Mouse (Mus musculus) limb, embryonic 11.5 days (tissue): ENCODE measurements at regions not wholly inside any gene's neighbourhood (a gene's known extent, or its start where the extent isn't known, plus 50 kb on each side); places are given as distances from the start of the nearest gene placed in this dataset.

Experiments used
- ATAC-seq: fragments of 200-750 bp; cut with Nextera tagmentation; 2 replicates; pipeline ENCODE4 v1.8.0; 2017; ENCODE audit warnings: low read depth; ENCODE audit not compliant: insufficient number of reproducible peaks, low FRiP score, low TSS enrichment
- DNase-seq: peaks from one replicate; pipeline ENCODE4 v3.0.0-alpha.2; 2015; ENCODE audit warnings: low spot score
- H3K27ac ChIP-seq: fragments of 300-500 bp; sonication (generic); replicated peaks from 2 replicates; pipeline ENCODE4 v1.5.1; 2014; ENCODE audit warnings: low read depth, mild to moderate bottlenecking, low read length
- H3K27me3 ChIP-seq: fragments of 300-500 bp; sonication (generic); 2 replicates; pipeline ENCODE4 v1.6.1; 2014; ENCODE audit warnings: mild to moderate bottlenecking, low read length, mixed read lengths; ENCODE audit not compliant: control insufficient read depth, insufficient read depth
- H3K36me3 ChIP-seq: fragments of 300-500 bp; sonication (generic); 2 replicates; pipeline ENCODE4 v1.6.1; 2014; ENCODE audit warnings: mild to moderate bottlenecking, low read length, moderate library complexity, mixed read lengths; ENCODE audit not compliant: control insufficient read depth, insufficient read depth
- H3K4me1 ChIP-seq: fragments of 300-500 bp; sonication (generic); 2 replicates; pipeline ENCODE4 v1.6.1; 2014; ENCODE audit warnings: low read length, mixed read lengths; ENCODE audit not compliant: control insufficient read depth, insufficient read depth
- H3K4me2 ChIP-seq: fragments of 300-500 bp; sonication (generic); 2 replicates; pipeline ENCODE4 v1.6.1; 2014; ENCODE audit warnings: low read depth, mild to moderate bottlenecking, moderate library complexity; ENCODE audit not compliant: severe bottlenecking
- H3K4me3 ChIP-seq: fragments of 300-500 bp; sonication (generic); 2 replicates; pipeline ENCODE4 v1.5.1; 2014; ENCODE audit warnings: low read depth, low read length
- H3K9ac ChIP-seq: fragments of 300-500 bp; sonication (generic); 2 replicates; pipeline ENCODE4 v1.6.1; 2014; ENCODE audit warnings: mild to moderate bottlenecking, low read length
- H3K9me3 ChIP-seq: fragments of 300-500 bp; sonication (generic); 2 replicates; pipeline ENCODE4 v1.6.1; 2016; ENCODE audit warnings: low read length; ENCODE audit not compliant: control insufficient read depth
- WGBS: fragments of 180-500 bp; shearing (Covaris S2); extraction: QIAGEN DNeasy Blood & Tissue Kit; methylation state at CpG from one replicate; pipeline ENCODE4 v1.1.7; 2014; 5-methylcytosine and 5-hydroxymethylcytosine counted together

DNA sequence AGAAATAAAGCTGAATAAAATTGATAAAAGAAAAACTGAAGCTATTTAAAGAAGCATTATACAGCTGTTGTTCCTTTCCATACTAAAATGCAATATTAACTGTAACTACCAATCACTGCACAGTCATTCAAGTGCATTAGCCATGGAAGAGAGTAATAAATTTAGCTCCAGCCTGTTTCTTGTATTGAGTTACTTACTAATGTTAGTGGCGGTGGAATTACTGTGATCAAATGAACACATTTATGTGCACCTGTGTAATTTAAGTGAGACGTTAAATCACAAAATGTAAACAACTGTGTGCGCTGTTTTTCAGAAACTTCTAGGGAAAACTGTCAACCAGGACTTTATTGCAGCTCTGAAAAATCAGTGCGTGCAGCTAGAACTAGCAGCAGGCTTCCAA lies 222.4 kb downstream of the Tusc1 start:
- H3K4me3 ChIP-seq: no peak overlapping the region
- no peak overlapping the region for H3K4me2 ChIP-seq
- no peak overlapping the region for H3K9ac ChIP-seq
- H3K4me1 ChIP-seq: no peaks in the 10 kb centered on the region
- no peaks in the 10 kb centered on the region for H3K36me3 ChIP-seq
- H3K27ac ChIP-seq: no peak overlapping the region
- H3K27me3 ChIP-seq: no peaks in the 10 kb centered on the region
- DNase-seq (no peak), ATAC-seq (0 out of 2 replicates have a peak, but pooled peaks have one; percentile 35)
- WGBS: 58% methylated on average over 4 of the region's 4 CpGs
- H3K9me3 ChIP-seq: no peaks in the 10 kb centered on the region

DNA sequence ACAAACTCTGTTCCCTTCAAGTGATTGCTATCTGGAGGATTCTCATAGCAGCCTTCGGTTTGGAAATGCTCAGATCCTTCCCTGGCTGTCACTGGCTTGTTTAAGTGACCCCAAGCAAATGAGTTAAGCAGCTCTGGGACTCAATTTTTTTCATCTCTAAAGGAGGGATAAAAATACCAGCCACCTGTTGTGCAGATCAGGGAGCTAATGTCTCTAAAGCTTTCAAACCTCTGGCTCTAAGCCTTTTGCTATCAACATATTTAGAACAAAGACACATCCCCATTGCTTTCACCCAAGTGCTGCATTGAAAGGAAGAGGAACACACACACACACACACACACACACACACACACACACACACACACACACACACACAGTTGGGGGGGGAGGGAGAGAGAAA lies 241.2 kb downstream of the Tusc1 start:
- Histone ChIP-seq H3K9me3 (no peaks in the 10 kb centered on the region), H3K27me3 (no peaks in the 10 kb centered on the region), H3K4me1 (no peaks in the 10 kb centered on the region), H3K9ac (no peak overlapping the region), H3K4me2 (no peak overlapping the region), H3K4me3 (no peak overlapping the region), H3K36me3 (no peaks in the 10 kb centered on the region), H3K27ac (no peak overlapping the region)
- 68% methylated on average over 1 of the region's 1 CpGs for WGBS
- no peak for DNase-seq
- no peak for ATAC-seq

DNA sequence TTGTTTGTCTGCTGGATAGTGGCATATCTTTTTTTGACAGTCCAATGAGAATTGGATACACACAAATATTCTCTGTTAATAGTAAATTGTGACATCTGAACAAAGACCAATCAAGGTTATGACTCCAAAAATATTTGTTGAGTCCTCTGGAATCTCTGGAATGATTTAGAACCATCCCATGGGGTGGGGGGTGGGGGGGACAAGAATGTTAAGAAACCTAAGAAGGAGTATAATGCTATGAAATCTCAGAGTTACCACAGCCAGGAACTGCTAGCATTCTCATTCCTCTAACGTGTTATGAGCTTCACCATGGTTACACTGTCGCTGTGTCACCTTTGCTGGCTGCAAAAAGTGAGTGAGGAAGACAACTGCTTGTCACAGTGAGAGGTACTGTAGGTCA lies 271.8 kb downstream of the Tusc1 start:
- Histone ChIP-seq H3K4me3 (no peak overlapping the region), H3K27me3 (no peaks in the 10 kb centered on the region), H3K9me3 (no peaks in the 10 kb centered on the region), H3K27ac (no peak overlapping the region), H3K4me1 (no peaks in the 10 kb centered on the region), H3K9ac (no peak overlapping the region), H3K36me3 (no peaks in the 10 kb centered on the region), H3K4me2 (no peak overlapping the region)
- ATAC-seq (no peak), DNase-seq (no peak)
- 85% methylated on average over 2 of the region's 2 CpGs for WGBS
